ENCODE assay signal across 22 mouse cellular contexts in the genomic region with DNA sequence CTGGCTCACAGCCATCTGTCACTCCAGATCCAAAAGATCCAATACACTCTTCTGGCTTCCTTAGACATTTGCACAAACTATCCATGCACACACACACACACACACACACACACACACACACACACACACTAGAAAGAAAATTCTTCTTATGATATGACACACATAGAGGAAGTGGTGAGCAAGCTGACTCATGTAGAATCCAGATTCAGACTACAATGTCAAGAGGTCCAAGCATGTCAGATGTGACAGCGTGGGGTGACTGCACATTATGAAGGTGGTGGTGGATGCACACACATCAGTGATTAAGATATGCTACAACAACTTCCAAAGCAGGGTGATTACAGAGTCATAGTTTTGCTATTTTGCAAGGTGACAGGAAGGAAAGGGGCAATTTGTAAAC. TPM values are rescaled to one million over a fixed set of nuclear protein-coding genes. Genes with fewer than 3 reads are reported as not detected.
A peak's percentile ranks its signal among the peaks of the same experiment; 100 is the strongest.
DNase-seq lines count a peak whose midpoint lies in the region; ATAC-seq lines count a peak whose summit lies in the region.
"Had no signal": no experiment of that assay in that cellular context is flagged by ENCODE, and none has a peak within 500 bp of the region (broad histone marks: within the 10 kb centered on the region; RNA-seq: fewer than 3 reads in every experiment).

No protein-coding gene starts in this region.

- no peak overlapping the region for H3K4me2 ChIP-seq in forebrain, embryonic 12.5 days
- H3K4me2 ChIP-seq: heart, embryonic 13.5 days; hindbrain, embryonic 13.5 days; midbrain, embryonic 13.5 days; neural tube, embryonic 12.5 days had no signal

- no peaks in the 10 kb centered on the region for H3K4me1 ChIP-seq in forebrain, embryonic 12.5 days
- H3K4me1 ChIP-seq: embryonic facial prominence, embryonic 10.5 days; heart, embryonic 13.5 days; hindbrain, embryonic 13.5 days; midbrain, embryonic 13.5 days; neural tube, embryonic 12.5 days had no signal

- H3K27me3 ChIP-seq in splenic B cell, adult 2 months (ENCODE audit: control insufficient read depth, insufficient read depth, low read length, poor library complexity, severe bottlenecking) = no peaks in the 10 kb centered on the region
- H3K27me3 ChIP-seq in forebrain, embryonic 12.5 days = no peaks in the 10 kb centered on the region
- H3K27me3 ChIP-seq: hindbrain, embryonic 13.5 days; midbrain, embryonic 13.5 days; neural tube, embryonic 12.5 days had no signal

- ATAC-seq in forebrain, embryonic 12.5 days (ENCODE audit: low FRiP score) = no peak
- ATAC-seq: forebrain, postnatal 0 days; midbrain, embryonic 13.5 days had no signal

- no peaks in the 10 kb centered on the region for H3K79me2 ChIP-seq in macrophage (ENCODE audit: inconsistent target)

- H3K4me3 ChIP-seq in macrophage (ENCODE audit: inconsistent target) = no peak overlapping the region
- no peak overlapping the region for H3K4me3 ChIP-seq in forebrain, embryonic 12.5 days (replicated peaks)
- H3K4me3 ChIP-seq: embryonic facial prominence, embryonic 10.5 days; heart, embryonic 13.5 days; hindbrain, embryonic 13.5 days; midbrain, embryonic 13.5 days; neural tube, embryonic 12.5 days had no signal

- 0 out of 2 replicates have a peak overlapping the region, but pooled peaks have one; percentile 7 for H3K27ac ChIP-seq in macrophage
- H3K27ac ChIP-seq in forebrain, embryonic 12.5 days = no peak overlapping the region
- H3K27ac ChIP-seq: embryonic facial prominence, embryonic 10.5 days; heart, embryonic 13.5 days; hindbrain, embryonic 13.5 days; midbrain, embryonic 13.5 days; neural tube, embryonic 12.5 days had no signal

- H3K36me3 ChIP-seq in macrophage (ENCODE audit: inconsistent target) = no peaks in the 10 kb centered on the region
- H3K36me3 ChIP-seq in splenic B cell, adult 2 months (ENCODE audit: control insufficient read depth, insufficient read depth, low read length, poor library complexity, severe bottlenecking) = no peaks in the 10 kb centered on the region; the same call in 1 of the 2 replicates
- H3K36me3 ChIP-seq in forebrain, embryonic 12.5 days (replicated peaks) = no peaks in the 10 kb centered on the region
- H3K36me3 ChIP-seq: embryonic facial prominence, embryonic 10.5 days; heart, embryonic 13.5 days; hindbrain, embryonic 13.5 days; midbrain, embryonic 13.5 days; neural tube, embryonic 12.5 days had no signal

- 0% methylated on average over 1 of the region's 1 CpGs for WGBS in macrophage (ENCODE audit: missing documents)
- WGBS in forebrain, embryonic 12.5 days = 83% methylated on average over 1 of the region's 1 CpGs

- DNase-seq in A20 (ENCODE audit: low read depth, low spot score) = peak; percentile 77
- DNase-seq in Muller cell, postnatal 12 days (ENCODE audit: inconsistent ontology term) = peak; percentile 7
- DNase-seq in splenic B cell, adult 2 months (ENCODE audit: low read depth, low spot score) = peak; percentile 72
- DNase-seq in gastrocnemius, postnatal 36 days = no peak
- DNase-seq in frontal cortex, postnatal 25 days (ENCODE audit: low spot score in 2 of 2) = no peak
- DNase-seq: adrenal gland, postnatal 25 days; cerebellum, adult 8-10 months; forebrain, postnatal 0 days; kidney, adult 2 months; kidney, postnatal 10 days; retina, postnatal 1 day; right cerebral cortex, postnatal 25 days; spleen, adult 18-20 months; thymus, adult 2 months; thymus, postnatal 4 days had no signal

- intact Hi-C loops in gastrocnemius, postnatal 36 days (cut with DNase I) = no loop called here

- no peak overlapping the region for H3K9ac ChIP-seq in forebrain, embryonic 12.5 days
- H3K9ac ChIP-seq: forebrain, postnatal 0 days; heart, embryonic 13.5 days; hindbrain, embryonic 13.5 days; midbrain, embryonic 13.5 days; neural tube, embryonic 12.5 days had no signal

- no peaks in the 10 kb centered on the region for H3K9me3 ChIP-seq in forebrain, embryonic 12.5 days
- H3K9me3 ChIP-seq: embryonic facial prominence, embryonic 10.5 days; heart, embryonic 13.5 days; hindbrain, embryonic 13.5 days; midbrain, embryonic 13.5 days; neural tube, embryonic 12.5 days had no signal

RNA-seq across cellular contexts. Expression of a gene that starts 36.5 kb away (rescaled TPM):
- 10 to 100 TPM; 12.5 to 83.7 (median 40.1) TPM for total RNA-seq in macrophage (2018; cell fraction: chromatin; rRNA removed)
- 10 to 100 TPM; 64.1 to 98.4 (median 74.4) TPM for total RNA-seq in macrophage (2018; cell fraction: cytosol; rRNA removed)
- total RNA-seq in macrophage (2018; cell fraction: nucleus; rRNA removed) = 10 to 100 TPM; 18.5 to 71.2 (median 41.4) TPM
- 92.9 to 181 TPM (median 121 TPM) in 3 replicates for polyA plus RNA-seq in macrophage (2018)
- total RNA-seq in gastrocnemius, postnatal 36 days (2021) = 10 to 100 TPM; 54.8 to 63.7 TPM
- 95.8 and 107 TPM in 2 replicates for polyA plus RNA-seq in forebrain, embryonic 12.5 days (2016; fragmentation: Nextera tagmentation; extraction: Ambion mirVana)

RNA-seq across cellular contexts. Expression of a gene that starts 51.2 kb away (rescaled TPM):
- 100 to 1,000 TPM in 24 of 26 experiments, 10 to 100 TPM in 2; 68.6 to 344 (median 154) TPM for total RNA-seq in macrophage (2018; cell fraction: chromatin; rRNA removed)
- 100 to 1,000 TPM in 15 of 26 experiments, 10 to 100 TPM in 11; 74.5 to 209 (median 108) TPM for total RNA-seq in macrophage (2018; cell fraction: cytosol; rRNA removed)
- total RNA-seq in macrophage (2018; cell fraction: nucleus; rRNA removed) = 100 to 1,000 TPM in 24 of 26 experiments, 10 to 100 TPM in 2; 88.5 to 377 (median 216) TPM
- polyA plus RNA-seq in macrophage (2018) = 61.8 to 94.5 TPM (median 73.4 TPM) in 3 replicates
- total RNA-seq in gastrocnemius, postnatal 36 days (2021) = 10 to 100 TPM; 12.6 to 12.7 TPM
- polyA plus RNA-seq in forebrain, embryonic 12.5 days (2016; fragmentation: Nextera tagmentation; extraction: Ambion mirVana) = 109 and 111 TPM in 2 replicates

RNA-seq across cellular contexts. Expression of a gene that starts 51.4 kb away (rescaled TPM):
- 10 to 100 TPM in 8 of 26 experiments, 1 to 10 TPM in 18; 5.4 to 22.3 (median 9.4) TPM for total RNA-seq in macrophage (2018; cell fraction: chromatin; rRNA removed)
- 10 to 100 TPM; 20.6 to 42.4 (median 32.8) TPM for total RNA-seq in macrophage (2018; cell fraction: cytosol; rRNA removed)
- 10 to 100 TPM in 23 of 26 experiments, 1 to 10 TPM in 3; 6.4 to 40.8 (median 20.7) TPM for total RNA-seq in macrophage (2018; cell fraction: nucleus; rRNA removed)
- polyA plus RNA-seq in macrophage (2018) = 7.1 to 29.1 TPM (median 13.7 TPM) in 3 replicates
- 10 to 100 TPM in 1 of 2 experiments, 1 to 10 TPM in 1; 9.2 to 10.1 TPM for total RNA-seq in gastrocnemius, postnatal 36 days (2021)
- 37.0 and 39.1 TPM in 2 replicates for polyA plus RNA-seq in forebrain, embryonic 12.5 days (2016; fragmentation: Nextera tagmentation; extraction: Ambion mirVana)

Comparison
In these comparisons a context has a peak if more than half of its experiments do, and no peak if none do; other contexts are left out.
1. DNase-seq: peak in A20 (single experiment), Muller cell, postnatal 12 days (single experiment) and splenic B cell, adult 2 months (single experiment); none in gastrocnemius, postnatal 36 days (0 of 2) and frontal cortex, postnatal 25 days (0 of 2).